Mouse (Mus musculus) layer of hippocampus, adult 11-12 months (tissue): Measurements from ENCODE around the gene Smyd3.
"Not testable (repeated sequence)": the region's sequence is repeated elsewhere in the genome, so short reads cannot be mapped to it uniquely, and the experiment has no call there.

Experiments
- DNase-seq: peaks from one replicate; pipeline ENCODE4 v3.0.0; 2022; ENCODE audit warnings: low spot score

The Smyd3 gene

DNA sequence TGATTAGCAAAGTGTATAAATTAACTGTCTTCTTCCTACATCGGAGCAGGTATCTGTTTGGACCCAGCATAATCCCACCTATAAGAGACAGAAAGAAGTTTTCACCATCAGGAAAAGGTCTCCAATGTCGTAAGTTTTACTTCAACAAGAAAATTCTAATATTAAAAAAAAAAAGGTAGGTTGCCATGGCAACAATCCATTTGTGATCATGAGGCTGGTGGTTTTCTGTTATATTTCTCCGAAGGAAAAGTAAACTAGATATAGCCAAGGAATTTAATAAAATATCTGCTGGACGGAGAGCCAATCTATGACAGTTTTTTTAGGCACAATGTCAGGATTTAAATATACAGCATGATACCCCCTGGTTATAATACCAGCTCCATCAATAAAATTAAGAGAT lies 142.9 kb downstream of the Smyd3 start:
- no peak for DNase-seq

DNA sequence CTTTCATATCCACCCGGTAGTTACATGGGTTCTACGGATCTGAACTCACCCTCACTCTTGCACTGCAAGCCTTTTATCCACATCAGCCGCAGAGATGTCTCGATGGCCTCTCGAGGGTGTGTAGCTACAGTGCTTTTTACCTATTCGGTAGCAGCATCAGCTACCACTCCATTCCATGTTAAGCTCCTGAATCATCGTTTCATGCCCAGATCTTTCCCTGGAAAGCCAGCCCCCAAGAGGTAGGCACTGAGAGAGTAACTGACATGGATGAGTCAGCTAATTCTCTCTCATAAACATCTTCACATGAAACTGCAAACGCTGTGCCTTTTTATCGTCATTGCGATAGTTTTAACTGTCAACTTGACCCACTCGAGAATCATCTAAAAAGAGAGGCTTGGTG lies 143.9 kb downstream of the Smyd3 start:
- no peak for DNase-seq

DNA sequence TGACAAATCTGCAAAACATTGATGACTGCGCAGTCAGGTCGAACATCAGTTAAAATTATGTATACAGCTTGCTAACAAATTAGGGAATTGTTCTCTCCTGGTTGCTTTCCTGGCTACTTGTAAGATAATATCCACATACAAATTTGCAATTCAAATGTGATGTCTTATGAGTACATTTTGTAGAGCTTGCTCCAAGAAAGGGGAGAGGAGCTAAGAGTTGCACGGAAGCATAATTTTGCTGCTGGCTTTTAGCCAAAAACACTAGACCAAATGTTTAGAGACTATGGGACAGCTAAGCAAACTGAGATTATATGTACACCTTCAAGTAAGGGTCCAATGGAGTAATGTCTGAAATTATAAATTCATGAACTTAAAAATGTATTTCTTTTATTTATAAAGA lies 146.7 kb downstream of the Smyd3 start:
- no peak for DNase-seq

- DNase-seq = no peak
Observed at GRCm38 (mm10) chr1:179368426-179369010, 149.3 kb downstream of the Smyd3 start.

DNA sequence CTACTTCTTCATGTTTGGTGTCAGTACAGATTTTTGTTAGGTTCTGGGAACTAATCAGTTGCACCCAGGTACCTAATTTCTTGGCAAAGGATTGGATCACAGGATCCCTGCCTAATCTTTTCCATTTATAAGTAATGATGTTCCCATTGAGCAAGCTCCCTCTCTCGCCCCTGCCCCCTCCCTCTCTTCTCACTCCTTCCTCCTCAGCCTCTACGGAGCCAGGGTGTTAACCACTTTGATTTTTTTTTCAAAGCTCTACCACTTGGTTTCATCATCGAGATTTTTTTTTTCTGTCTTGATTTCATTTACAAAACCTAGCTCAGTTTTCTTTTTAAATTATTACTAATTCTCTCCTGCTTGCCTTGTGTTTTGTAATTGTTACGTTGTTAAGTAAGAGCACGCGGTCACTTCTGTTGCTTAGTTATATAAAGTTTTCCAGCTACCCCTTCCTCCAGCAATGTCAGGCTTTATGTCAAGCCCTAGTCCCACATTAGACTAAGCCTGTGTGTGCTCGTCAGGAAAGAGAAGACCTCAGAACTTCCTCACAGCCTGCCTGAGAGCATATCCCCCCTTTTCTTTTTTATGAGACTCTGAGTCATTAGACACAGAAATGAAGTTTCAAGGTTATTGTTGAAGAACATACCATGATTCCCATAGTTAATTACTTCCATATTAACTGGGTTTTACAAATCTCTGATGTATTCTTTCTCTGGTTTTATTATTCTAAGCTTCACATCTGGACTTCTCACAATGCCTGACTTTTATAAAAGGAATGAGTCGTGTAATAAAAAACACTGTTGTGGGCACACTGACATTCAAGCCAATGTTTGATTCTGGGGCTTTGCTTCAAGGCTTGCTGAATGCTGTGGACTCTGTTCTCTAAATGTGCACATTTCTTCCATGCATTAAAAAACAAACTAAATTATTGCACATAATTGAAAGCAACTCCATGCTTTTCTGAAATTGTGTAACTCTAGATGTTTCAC lies 156.1 kb downstream of the Smyd3 start:
- DNase-seq = no peak

DNA sequence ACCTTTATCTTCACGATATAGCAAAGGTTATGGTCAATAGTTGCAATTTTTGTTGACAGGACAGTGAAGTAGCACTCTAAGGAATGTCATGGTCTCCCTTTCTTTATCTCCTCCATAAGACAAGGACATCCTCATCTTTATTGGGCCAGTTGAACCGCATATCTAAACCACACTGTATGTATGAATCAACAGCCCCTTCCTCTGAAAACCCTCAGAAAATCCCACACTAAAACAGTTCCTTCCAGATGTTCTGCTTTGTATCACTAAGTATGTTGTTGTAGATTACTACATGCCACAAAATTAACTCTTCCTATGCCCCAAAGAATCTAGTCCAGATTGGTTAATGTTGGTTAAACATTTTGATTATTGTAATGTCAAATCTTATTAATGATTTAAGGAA lies 160.7 kb downstream of the Smyd3 start:
- DNase-seq = no peak

DNA sequence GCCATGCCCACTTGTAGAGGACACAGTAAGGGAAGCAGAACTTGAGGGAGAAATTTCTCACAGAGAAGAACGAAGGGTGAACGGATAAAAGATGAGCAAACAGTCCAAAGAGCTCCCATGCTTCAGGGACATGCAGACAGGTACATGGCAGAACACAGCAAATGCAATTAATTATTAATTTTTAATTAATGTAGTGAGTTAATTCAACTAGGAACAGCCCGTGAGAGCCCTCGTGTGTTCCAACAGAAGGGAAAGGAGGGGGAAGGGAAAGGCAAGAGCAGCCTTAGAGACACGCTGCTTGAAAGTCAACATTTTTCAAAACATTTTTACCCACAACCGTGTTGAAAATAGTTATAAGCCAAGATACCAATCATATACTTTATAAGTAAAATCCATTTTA lies 163.6 kb downstream of the Smyd3 start:
- DNase-seq = no peak

- no peak for DNase-seq
Observed at GRCm38 (mm10) chr1:179345318-179345925, 172.4 kb downstream of the Smyd3 start.

DNA sequence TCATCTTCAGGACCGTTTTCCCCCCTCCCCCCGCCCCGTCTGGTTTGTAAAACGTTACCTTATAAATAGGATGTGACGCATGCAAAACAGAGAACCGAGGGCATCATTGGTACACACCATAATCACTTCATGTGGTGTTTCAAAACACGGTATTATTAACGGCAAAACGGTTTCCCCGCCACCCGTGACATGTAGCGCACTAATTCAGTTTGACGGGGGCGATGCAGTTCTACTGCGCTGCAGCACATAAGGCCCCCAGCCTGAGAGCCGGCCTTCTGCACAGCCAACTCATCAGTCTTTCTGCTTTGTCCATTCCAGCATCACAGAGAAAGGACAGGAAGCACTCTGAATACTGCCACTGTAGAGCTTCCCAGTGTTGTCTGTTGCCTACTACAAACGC lies 174.4 kb downstream of the Smyd3 start:
- no peak for DNase-seq

GRCm38 (mm10) chr1:179341589-179341988 lies 176.3 kb downstream of the Smyd3 start:
- DNase-seq = no peak

- DNase-seq = no peak
Observed at GRCm38 (mm10) chr1:179339066-179339465, 178.8 kb downstream of the Smyd3 start.

DNA sequence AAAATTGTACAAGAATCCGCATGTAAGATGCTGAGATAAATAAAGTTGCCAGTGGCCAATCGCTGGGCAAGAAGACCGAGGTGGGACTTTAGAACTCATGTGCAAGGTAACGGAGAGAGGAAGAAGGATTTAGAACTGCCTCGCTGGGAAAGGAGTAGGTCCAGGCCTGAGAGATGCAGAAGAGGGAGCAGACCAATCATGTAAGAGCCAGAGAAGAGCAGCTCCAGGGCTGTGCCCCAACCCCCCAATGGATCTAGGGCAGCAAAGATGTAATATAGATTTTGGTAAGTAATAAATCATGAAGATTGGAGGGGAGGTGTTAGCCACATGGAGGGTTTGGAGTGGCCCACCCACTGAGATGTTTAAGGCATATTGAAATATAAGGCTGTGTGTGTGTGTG lies 180.3 kb downstream of the Smyd3 start:
- no peak for DNase-seq

DNA sequence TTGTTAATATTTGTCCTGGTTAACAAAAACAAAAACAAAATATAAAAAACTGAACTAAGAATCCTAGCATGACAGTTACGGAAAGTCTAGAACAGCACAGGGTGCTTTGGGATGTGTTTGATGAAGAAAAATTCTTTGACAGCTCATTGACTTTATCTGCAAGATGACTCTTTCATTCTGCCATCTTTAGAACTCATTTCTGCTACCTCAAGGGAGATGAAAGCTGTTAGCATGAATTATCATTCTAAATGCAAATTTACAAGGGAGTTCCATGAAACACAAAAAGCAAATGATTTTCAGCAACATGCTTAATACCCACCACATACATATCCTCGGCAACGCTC lies 190.9 kb downstream of the Smyd3 start:
- no peak for DNase-seq

- DNase-seq = peak; percentile 44
Observed at GRCm38 (mm10) chr1:179326262-179326964, 191.4 kb downstream of the Smyd3 start.

DNA sequence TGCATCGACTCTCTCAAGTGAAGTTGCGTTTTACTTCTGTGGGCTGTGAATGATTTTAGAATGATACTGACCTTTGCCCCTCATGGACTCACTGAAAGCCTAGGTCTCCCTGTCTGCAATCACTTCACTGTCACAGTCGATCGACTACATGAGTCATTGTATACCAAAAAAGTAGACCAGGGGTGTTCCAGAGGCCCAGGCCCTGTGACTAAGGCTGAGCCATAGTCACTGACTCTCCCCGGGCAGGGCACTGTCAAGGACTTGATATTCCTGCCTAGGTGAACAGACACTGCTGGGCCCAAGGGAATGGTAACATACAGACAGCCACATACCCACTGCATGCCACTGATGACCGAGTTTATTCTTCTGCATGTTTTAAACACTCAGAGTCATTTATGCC lies 193.6 kb downstream of the Smyd3 start:
- DNase-seq = no peak

- no peak for DNase-seq
Observed at GRCm38 (mm10) chr1:179313618-179314017, 204.2 kb downstream of the Smyd3 start.

DNA sequence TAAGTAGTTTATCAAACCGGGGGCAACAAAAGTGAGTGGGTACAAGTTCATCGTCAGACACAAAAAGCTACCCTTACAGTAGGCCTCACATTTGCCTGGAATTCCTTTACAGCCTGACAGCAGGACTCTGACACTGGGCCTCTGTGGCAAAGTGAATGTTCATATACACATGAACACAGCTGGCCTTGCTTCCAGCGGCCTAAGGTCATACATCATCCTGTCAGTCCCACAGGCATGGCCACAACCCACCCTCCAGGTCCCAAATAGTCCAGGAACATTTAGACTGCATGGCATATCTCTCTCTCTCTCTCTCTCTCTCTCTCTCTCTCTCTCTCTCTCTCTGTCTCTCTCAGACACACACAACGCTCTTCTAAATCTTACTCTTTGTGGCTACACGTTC lies 208.4 kb downstream of the Smyd3 start:
- DNase-seq = no peak

GRCm38 (mm10) chr1:179302446-179303230 lies 215.2 kb downstream of the Smyd3 start:
- no peak for DNase-seq

DNA sequence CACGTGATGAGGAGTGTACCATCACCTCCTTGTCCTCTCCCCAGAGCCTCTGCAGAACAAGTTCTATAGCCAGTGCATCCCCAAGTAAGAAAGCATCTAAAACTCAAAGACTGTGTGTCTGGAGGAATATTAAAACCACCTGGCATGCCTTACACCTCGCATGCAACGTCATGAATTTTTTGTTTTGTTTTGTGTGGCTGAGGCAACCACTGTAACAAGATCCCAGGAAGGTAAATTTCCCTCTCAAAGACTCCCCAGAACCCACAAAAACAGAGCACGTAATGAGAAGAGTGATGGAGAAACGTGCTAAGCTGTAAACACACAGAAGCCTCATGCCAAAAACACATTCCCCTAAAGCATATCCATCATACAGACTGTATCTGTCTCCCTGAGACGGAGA lies 222.2 kb downstream of the Smyd3 start:
- DNase-seq = no peak

- DNase-seq = no peak
Observed at GRCm38 (mm10) chr1:179293772-179294353, 224.0 kb downstream of the Smyd3 start.

DNA sequence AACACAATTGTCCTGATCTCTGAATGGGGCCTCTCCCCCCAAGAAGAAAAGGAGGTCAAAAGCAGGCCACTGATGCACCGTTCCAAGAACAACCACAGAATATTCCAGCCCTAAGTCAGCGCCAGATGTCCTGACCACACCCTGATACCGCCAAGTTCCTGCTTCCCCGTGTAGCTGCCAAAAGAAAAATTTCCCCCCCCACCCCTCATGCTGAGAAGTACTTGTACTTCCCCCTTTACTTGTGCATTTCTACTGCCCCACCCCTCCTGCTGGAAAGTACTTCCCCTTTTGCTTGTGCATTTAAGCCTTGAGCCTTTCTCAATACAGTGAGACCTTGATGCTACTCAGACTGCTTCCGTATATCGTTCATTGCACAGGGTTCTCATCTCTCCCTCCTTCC lies 227.7 kb downstream of the Smyd3 start:
- DNase-seq = not testable (repeated sequence)
